Mouse (Mus musculus) intestine, embryonic 16.5 days (tissue): Measurements from ENCODE around the gene Mvb12b. TPM values are rescaled to one million over a fixed set of nuclear protein-coding genes. Genes with fewer than 3 reads are reported as not detected.

Source experiments
- ATAC-seq: fragments of 200-750 bp; cut with Nextera tagmentation; 2 replicates; pipeline ENCODE4 v1.8.0; 2017; ENCODE audit warnings: moderate TSS enrichment, moderate library complexity
- H3K27ac ChIP-seq: fragments of 300-500 bp; sonication (generic); 2 replicates; pipeline ENCODE4 v1.5.1; 2014; ENCODE audit warnings: mild to moderate bottlenecking, low read length
- H3K27me3 ChIP-seq: fragments of 300-500 bp; sonication (generic); replicated peaks from 2 replicates; pipeline ENCODE4 v1.6.1; 2014; ENCODE audit warnings: low read length, control low read depth, mixed read lengths; ENCODE audit not compliant: control insufficient read depth, insufficient read depth
- H3K36me3 ChIP-seq: fragments of 300-500 bp; sonication (generic); 2 replicates; pipeline ENCODE4 v1.6.1; 2014; ENCODE audit warnings: low read length, control low read depth; ENCODE audit not compliant: control insufficient read depth, insufficient read depth
- H3K4me1 ChIP-seq: fragments of 300-500 bp; sonication (generic); 2 replicates; pipeline ENCODE4 v1.6.1; 2014; ENCODE audit warnings: low read length, control low read depth, mixed read lengths; ENCODE audit not compliant: control insufficient read depth, insufficient read depth
- H3K4me2 ChIP-seq: fragments of 300-500 bp; sonication (generic); 2 replicates; pipeline ENCODE4 v1.6.1; 2014; ENCODE audit warnings: low read depth, low read length, control low read depth
- H3K4me3 ChIP-seq: fragments of 300-500 bp; sonication (generic); 2 replicates; pipeline ENCODE4 v1.5.1; 2014; ENCODE audit warnings: mild to moderate bottlenecking, low read length
- H3K9ac ChIP-seq: fragments of 300-500 bp; sonication (generic); 2 replicates; pipeline ENCODE4 v1.6.1; 2014; ENCODE audit warnings: low read depth, low read length
- H3K9me3 ChIP-seq: fragments of 300-500 bp; sonication (generic); 2 replicates; pipeline ENCODE4 v1.6.1; 2016; ENCODE audit warnings: low read length, control low read depth; ENCODE audit not compliant: control insufficient read depth
- WGBS: fragments of 180-500 bp; shearing (Covaris S2); extraction: QIAGEN DNeasy Blood & Tissue Kit; methylation state at CpG from one replicate; pipeline ENCODE4 v1.1.7; 2014; 5-methylcytosine and 5-hydroxymethylcytosine counted together
- polyA plus RNA-seq: library from polyadenylated mRNA; unstranded; fragments of >200 nt; fragmentation: Nextera tagmentation; extraction: Ambion mirVana; gene quantifications from 2 replicates; pipeline ENCODE4 v1.2.1, GENCODE M21; 2015

Gene Mvb12b
- polyA plus RNA-seq, 1 experiment from 2014 or later, result 7.9 TPM

- Histone ChIP-seq H3K9me3 (no peaks in the 10 kb centered on the region), H3K9ac (no peak overlapping the region), H3K4me1 (peaks cover 5% of the 10 kb centered on the region), H3K27me3 (no peaks in the 10 kb centered on the region), H3K4me3 (no peak overlapping the region), H3K4me2 (no peak overlapping the region), H3K36me3 (no peaks in the 10 kb centered on the region), H3K27ac (no peak overlapping the region)
- WGBS, result 65% methylated on average over 7 of the region's 7 CpGs
- ATAC-seq, result no peak
Measured at GRCm38 (mm10) chr2:33892354-33892753, 4.6 kb upstream of the Mvb12b start.

GRCm38 (mm10) chr2:33888100-33888385 lies 297 bp upstream of the Mvb12b start:
- Histone ChIP-seq H3K27ac (0 out of 2 replicates have a peak overlapping the region, but pooled peaks have one; percentile 76), H3K4me1 (peaks cover 8% of the 10 kb centered on the region), H3K36me3 (no peaks in the 10 kb centered on the region), H3K4me2 (peak overlapping the region; percentile 90), H3K4me3 (no peak overlapping the region), H3K9ac (peak overlapping the region; percentile 92), H3K27me3 (no peaks in the 10 kb centered on the region), H3K9me3 (no peaks in the 10 kb centered on the region)
- 60% methylated on average over 6 of the region's 6 CpGs for WGBS
- no peak for ATAC-seq

- Histone ChIP-seq H3K9ac (peak overlapping the region; percentile 92), H3K36me3 (no peaks in the 10 kb centered on the region), H3K4me1 (peaks cover 8% of the 10 kb centered on the region), H3K4me2 (peak overlapping the region; percentile 90), H3K27ac (peak overlapping the region; percentile 76), H3K9me3 (no peaks in the 10 kb centered on the region), H3K4me3 (peak overlapping the region; percentile 87), H3K27me3 (no peaks in the 10 kb centered on the region)
- peak; percentile 80 for ATAC-seq
- WGBS, result 2% methylated on average over 38 of the region's 51 CpGs
Measured at GRCm38 (mm10) chr2:33886386-33887327, 1.1 kb downstream of the Mvb12b start.

GRCm38 (mm10) chr2:33885264-33885651 lies 2.5 kb downstream of the Mvb12b start:
- H3K27me3 ChIP-seq, result no peaks in the 10 kb centered on the region
- no peak overlapping the region for H3K4me3 ChIP-seq
- no peak overlapping the region for H3K4me2 ChIP-seq
- H3K36me3 ChIP-seq, result no peaks in the 10 kb centered on the region
- H3K27ac ChIP-seq, result no peak overlapping the region
- ATAC-seq, result no peak
- 81% methylated on average over 3 of the region's 3 CpGs for WGBS
- no peak overlapping the region for H3K9ac ChIP-seq
- H3K9me3 ChIP-seq, result no peaks in the 10 kb centered on the region
- peaks cover 8% of the 10 kb centered on the region for H3K4me1 ChIP-seq

- ATAC-seq, result no peak
- Histone ChIP-seq H3K27ac (0 out of 2 replicates have a peak overlapping the region, but pooled peaks have one; percentile 16), H3K36me3 (no peaks in the 10 kb centered on the region), H3K4me2 (no peak overlapping the region), H3K27me3 (no peaks in the 10 kb centered on the region), H3K4me3 (no peak overlapping the region), H3K9me3 (no peaks in the 10 kb centered on the region), H3K4me1 (peaks cover 8% of the 10 kb centered on the region), H3K9ac (no peak overlapping the region)
- 89% methylated on average over 7 of the region's 7 CpGs for WGBS
Measured at GRCm38 (mm10) chr2:33884623-33885263, 3.0 kb downstream of the Mvb12b start.

- Histone ChIP-seq H3K4me3 (no peak overlapping the region), H3K9ac (no peak overlapping the region), H3K27ac (no peak overlapping the region), H3K36me3 (no peaks in the 10 kb centered on the region), H3K9me3 (no peaks in the 10 kb centered on the region), H3K4me1 (peaks cover 21% of the 10 kb centered on the region), H3K4me2 (no peak overlapping the region), H3K27me3 (no peaks in the 10 kb centered on the region)
- WGBS, result 76% methylated on average over 2 of the region's 2 CpGs
- no peak for ATAC-seq
Measured at GRCm38 (mm10) chr2:33879223-33879622, 8.5 kb downstream of the Mvb12b start.

- Histone ChIP-seq H3K9ac (no peak overlapping the region), H3K27me3 (no peaks in the 10 kb centered on the region), H3K36me3 (no peaks in the 10 kb centered on the region), H3K4me3 (no peak overlapping the region), H3K4me2 (no peak overlapping the region), H3K9me3 (no peaks in the 10 kb centered on the region), H3K4me1 (peaks cover 24% of the 10 kb centered on the region), H3K27ac (no peak overlapping the region)
- no peak for ATAC-seq
- WGBS, result 48% methylated on average over 11 of the region's 11 CpGs
Measured at GRCm38 (mm10) chr2:33878437-33878836, 9.3 kb downstream of the Mvb12b start.

GRCm38 (mm10) chr2:33877663-33878360 lies 9.9 kb downstream of the Mvb12b start:
- no peak overlapping the region for H3K9ac ChIP-seq
- ATAC-seq, result no peak
- 76% methylated on average over 6 of the region's 6 CpGs for WGBS
- H3K4me1 ChIP-seq, result peaks cover 29% of the 10 kb centered on the region
- H3K9me3 ChIP-seq, result no peaks in the 10 kb centered on the region
- no peaks in the 10 kb centered on the region for H3K27me3 ChIP-seq
- H3K27ac ChIP-seq, result no peak overlapping the region
- H3K4me3 ChIP-seq, result no peak overlapping the region
- no peak overlapping the region for H3K4me2 ChIP-seq
- no peaks in the 10 kb centered on the region for H3K36me3 ChIP-seq
